Mouse (Mus musculus): Measurements from ENCODE around the gene Gm10282. TPM values are rescaled to one million over a fixed set of nuclear protein-coding genes. Genes with fewer than 3 reads are reported as not detected.

Gm10282 gene
- total and polyA plus RNA-seq, 2 experiments from 2014 or later, result 0.15 to 8.4 TPM

DNA sequence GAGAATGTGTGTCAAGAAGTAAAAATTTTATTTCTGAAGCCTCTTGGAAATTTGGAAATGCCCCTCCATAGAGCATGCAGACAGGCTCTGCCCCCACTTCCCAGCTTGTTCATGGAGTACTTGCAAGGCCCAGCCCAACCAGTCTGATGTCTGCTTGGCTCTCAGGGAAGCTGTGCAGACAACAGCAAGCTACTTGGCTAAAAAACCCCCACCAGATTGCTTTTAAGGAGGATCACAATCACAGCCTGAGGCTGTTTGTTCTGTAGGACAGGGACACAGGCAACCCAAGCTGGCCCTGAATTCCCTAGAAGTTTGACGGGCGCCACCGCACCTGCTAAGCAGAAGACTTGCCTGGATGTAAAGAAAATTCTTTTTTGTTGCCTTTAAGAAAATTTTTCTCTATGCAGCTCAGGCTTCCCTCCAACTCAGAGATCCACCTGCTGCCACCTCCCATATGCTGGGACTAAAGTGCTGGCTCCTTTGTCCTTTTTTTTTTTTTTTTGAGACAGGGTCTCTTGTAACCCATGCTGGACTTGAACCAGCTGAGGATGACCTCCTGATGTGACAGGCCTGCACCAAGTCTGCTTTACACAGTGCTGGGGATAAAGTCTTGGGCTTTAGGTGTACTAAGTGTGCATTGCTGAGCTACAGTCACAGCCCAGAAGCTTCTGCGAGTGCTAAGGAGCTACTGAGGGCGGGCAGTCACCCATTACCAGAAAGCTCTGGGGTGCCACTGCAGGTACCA, 37.7 kb upstream of the Gm10282 start:
- Histone ChIP-seq H3K9me3 (replicated peaks; ENCODE audit: control insufficient read depth, low read length) (no peaks in the 10 kb centered on the region), H3K9ac (replicated peaks; ENCODE audit: low read depth, low read length) (no peak overlapping the region), H3K27ac (ENCODE audit: low read depth) (no peak overlapping the region), H3K27me3 (ENCODE audit: control insufficient read depth, insufficient read depth, low read length) (no peaks in the 10 kb centered on the region), H3K4me1 (ENCODE audit: control insufficient read depth, insufficient read depth) (no peaks in the 10 kb centered on the region), H3K4me2 (ENCODE audit: low read depth, low read length) (no peak overlapping the region), H3K36me3 (replicated peaks; ENCODE audit: control insufficient read depth, insufficient read depth, low read length) (peaks cover 76% of the 10 kb centered on the region), H3K4me3 (ENCODE audit: low read depth, low read length) (no peak overlapping the region)
- ATAC-seq (ENCODE audit: insufficient read depth, low read depth) (no peak), DNase-seq (ENCODE audit: low spot score) (no peak)
- WGBS, result 86% methylated on average over 5 of the region's 5 CpGs
- TF ChIP-seq EP300 (IDR thresholded peaks at IDR 0.05; ENCODE audit: low read depth) (no peak), CTCF (IDR thresholded peaks at IDR 0.05; ENCODE audit: low read depth) (no peak)

DNA sequence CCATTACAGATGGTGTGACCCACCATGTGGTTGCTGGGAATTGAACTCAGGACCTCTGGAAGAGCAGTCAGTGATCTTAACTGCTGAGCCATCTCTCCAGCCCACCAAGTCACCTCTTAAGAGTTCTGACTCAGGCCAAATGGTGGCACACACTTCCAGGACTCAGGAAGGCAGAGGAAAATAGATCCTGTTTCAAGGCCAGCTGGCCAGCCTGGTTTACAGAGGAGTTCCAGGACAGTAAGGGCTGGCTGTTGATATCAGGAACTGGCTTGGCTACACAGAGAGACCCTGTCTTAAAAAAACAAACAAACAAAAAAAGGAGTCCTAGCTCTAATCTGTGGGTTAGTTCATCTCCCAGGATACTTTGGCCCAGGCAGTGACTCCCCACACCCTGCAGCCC, 32.0 kb upstream of the Gm10282 start:
- H3K4me3 ChIP-seq (ENCODE audit: low read depth, low read length), result no peak overlapping the region
- no peak for TF ChIP-seq EP300 (IDR thresholded peaks at IDR 0.05; ENCODE audit: low read depth)
- no peak for TF ChIP-seq CTCF (IDR thresholded peaks at IDR 0.05; ENCODE audit: low read depth)
- H3K9me3 ChIP-seq (replicated peaks; ENCODE audit: control insufficient read depth, low read length), result no peaks in the 10 kb centered on the region
- ATAC-seq (ENCODE audit: insufficient read depth, low read depth), result no peak
- no peak overlapping the region for H3K27ac ChIP-seq (ENCODE audit: low read depth)
- H3K4me2 ChIP-seq (ENCODE audit: low read depth, low read length), result no peak overlapping the region
- no peak overlapping the region for H3K9ac ChIP-seq (replicated peaks; ENCODE audit: low read depth, low read length)
- H3K4me1 ChIP-seq (ENCODE audit: control insufficient read depth, insufficient read depth), result peaks cover 4% of the 10 kb centered on the region; the same call in 1 of the 2 replicates
- H3K27me3 ChIP-seq (ENCODE audit: control insufficient read depth, insufficient read depth, low read length), result no peaks in the 10 kb centered on the region
- DNase-seq (ENCODE audit: low spot score), result no peak
- H3K36me3 ChIP-seq (replicated peaks; ENCODE audit: control insufficient read depth, insufficient read depth, low read length), result peaks cover 59% of the 10 kb centered on the region

DNA sequence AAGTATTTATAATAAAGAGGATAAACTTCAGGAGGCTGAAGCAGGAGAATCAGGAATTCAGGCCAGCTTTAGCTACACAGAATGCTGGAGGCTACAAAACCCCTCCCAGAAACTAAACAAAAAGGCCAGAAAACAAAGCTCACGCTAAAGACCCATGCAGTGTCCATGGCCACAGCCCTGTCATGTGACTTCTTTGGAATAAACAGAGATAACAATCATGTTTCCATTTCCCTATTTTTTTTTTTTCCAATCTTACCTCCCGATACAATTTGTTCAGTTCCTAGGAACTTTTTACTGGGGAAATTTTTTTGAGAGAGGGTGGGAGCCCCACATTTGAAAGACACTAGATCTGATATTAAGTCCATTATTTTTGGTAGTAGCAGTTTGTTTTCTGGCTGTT, 31.2 kb upstream of the Gm10282 start:
- no peak for TF ChIP-seq EP300 (IDR thresholded peaks at IDR 0.05; ENCODE audit: low read depth)
- TF ChIP-seq CTCF (IDR thresholded peaks at IDR 0.05; ENCODE audit: low read depth), result no peak
- Histone ChIP-seq H3K36me3 (replicated peaks; ENCODE audit: control insufficient read depth, insufficient read depth, low read length) (peaks cover 52% of the 10 kb centered on the region), H3K9me3 (replicated peaks; ENCODE audit: control insufficient read depth, low read length) (no peaks in the 10 kb centered on the region), H3K4me1 (ENCODE audit: control insufficient read depth, insufficient read depth) (peaks cover 10% of the 10 kb centered on the region), H3K4me3 (ENCODE audit: low read depth, low read length) (no peak overlapping the region), H3K27ac (ENCODE audit: low read depth) (no peak overlapping the region), H3K4me2 (ENCODE audit: low read depth, low read length) (no peak overlapping the region), H3K9ac (replicated peaks; ENCODE audit: low read depth, low read length) (no peak overlapping the region), H3K27me3 (ENCODE audit: control insufficient read depth, insufficient read depth, low read length) (no peaks in the 10 kb centered on the region)
- ATAC-seq (ENCODE audit: insufficient read depth, low read depth) (no peak), DNase-seq (ENCODE audit: low spot score) (no peak)
- 71% methylated on average over 2 of the region's 2 CpGs for WGBS

DNA sequence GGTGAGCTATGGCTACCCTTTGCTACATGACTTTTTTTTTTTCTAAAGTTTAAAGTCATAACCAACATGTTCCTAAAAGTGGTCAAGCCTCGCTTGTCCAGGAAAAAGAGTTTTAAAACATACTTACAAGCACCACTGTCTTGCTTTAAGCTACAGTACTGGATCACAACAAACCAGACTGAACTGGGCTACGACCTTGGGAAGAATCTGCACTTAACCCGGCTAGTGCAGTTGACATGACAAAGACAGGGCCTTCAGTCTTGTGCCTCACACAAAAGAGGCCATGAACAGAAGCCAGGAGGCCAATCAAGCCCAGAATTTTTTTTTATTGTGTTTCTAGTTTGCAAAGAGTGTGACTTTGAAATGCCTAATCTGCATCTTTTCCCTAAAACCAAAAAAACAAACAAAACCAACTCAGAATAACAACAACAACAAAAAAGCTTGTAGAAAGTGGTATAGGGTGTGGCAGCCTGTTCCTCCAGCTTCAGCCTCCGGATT, 29.1 kb upstream of the Gm10282 start:
- peaks cover 12% of the 10 kb centered on the region for H3K4me1 ChIP-seq (ENCODE audit: control insufficient read depth, insufficient read depth)
- DNase-seq (ENCODE audit: low spot score), result no peak
- no peaks in the 10 kb centered on the region for H3K27me3 ChIP-seq (ENCODE audit: control insufficient read depth, insufficient read depth, low read length)
- no peak overlapping the region for H3K4me2 ChIP-seq (ENCODE audit: low read depth, low read length)
- H3K9ac ChIP-seq (replicated peaks; ENCODE audit: low read depth, low read length), result no peak overlapping the region
- H3K27ac ChIP-seq (ENCODE audit: low read depth), result no peak overlapping the region
- WGBS, result 75% methylated on average over 4 of the region's 4 CpGs
- H3K36me3 ChIP-seq (replicated peaks; ENCODE audit: control insufficient read depth, insufficient read depth, low read length), result peaks cover 31% of the 10 kb centered on the region
- ATAC-seq (ENCODE audit: insufficient read depth, low read depth), result no peak
- no peak overlapping the region for H3K4me3 ChIP-seq (ENCODE audit: low read depth, low read length)
- no peak for TF ChIP-seq EP300 (IDR thresholded peaks at IDR 0.05; ENCODE audit: low read depth)
- no peak for TF ChIP-seq CTCF (IDR thresholded peaks at IDR 0.05; ENCODE audit: low read depth)
- H3K9me3 ChIP-seq (replicated peaks; ENCODE audit: control insufficient read depth, low read length), result no peaks in the 10 kb centered on the region

DNA sequence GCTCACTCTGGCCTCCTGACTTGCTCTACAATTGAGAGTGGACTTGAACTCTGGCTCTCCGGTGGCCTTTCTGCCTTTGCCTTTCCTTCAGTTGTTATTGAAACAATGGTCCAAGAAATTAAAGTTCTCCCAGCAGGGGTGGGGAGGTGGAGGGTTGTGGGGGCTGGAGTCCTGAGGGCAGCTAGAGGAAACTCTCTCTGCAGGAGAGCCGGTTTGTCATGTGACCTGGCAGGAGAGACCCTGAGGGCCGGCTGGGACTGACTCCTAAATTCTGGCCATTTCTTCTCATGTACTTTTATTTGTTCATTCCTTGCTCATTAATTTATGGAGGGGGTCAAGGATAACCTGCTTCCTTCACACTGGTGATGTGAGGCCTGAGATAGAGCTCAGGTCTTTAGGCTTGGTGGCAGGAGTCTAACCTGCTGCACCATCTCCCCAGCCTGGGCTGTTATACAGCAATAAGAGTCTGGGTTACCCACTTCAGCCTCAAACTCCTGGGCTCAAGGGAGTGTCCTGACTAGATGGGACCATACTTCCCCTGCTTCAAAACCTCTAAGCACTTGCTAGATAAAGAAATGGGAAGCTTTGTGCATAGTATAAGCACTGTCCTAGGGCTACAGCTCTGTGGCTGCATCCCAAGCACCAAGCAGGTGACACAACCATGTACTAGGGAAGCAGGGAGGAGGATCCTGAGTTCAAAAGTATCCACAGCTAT, 28.5 kb upstream of the Gm10282 start:
- H3K4me3 ChIP-seq (ENCODE audit: low read depth, low read length), result no peak overlapping the region
- 49% methylated on average over 3 of the region's 3 CpGs for WGBS
- peaks cover 12% of the 10 kb centered on the region for H3K4me1 ChIP-seq (ENCODE audit: control insufficient read depth, insufficient read depth)
- H3K9me3 ChIP-seq (replicated peaks; ENCODE audit: control insufficient read depth, low read length), result no peaks in the 10 kb centered on the region
- TF ChIP-seq EP300 (IDR thresholded peaks at IDR 0.05; ENCODE audit: low read depth), result no peak
- TF ChIP-seq CTCF (IDR thresholded peaks at IDR 0.05; ENCODE audit: low read depth), result no peak
- DNase-seq (ENCODE audit: low spot score), result no peak
- H3K4me2 ChIP-seq (ENCODE audit: low read depth, low read length), result no peak overlapping the region
- H3K27ac ChIP-seq (ENCODE audit: low read depth), result no peak overlapping the region
- peaks cover 25% of the 10 kb centered on the region for H3K36me3 ChIP-seq (replicated peaks; ENCODE audit: control insufficient read depth, insufficient read depth, low read length)
- no peaks in the 10 kb centered on the region for H3K27me3 ChIP-seq (ENCODE audit: control insufficient read depth, insufficient read depth, low read length)
- no peak for ATAC-seq (ENCODE audit: insufficient read depth, low read depth)
- no peak overlapping the region for H3K9ac ChIP-seq (replicated peaks; ENCODE audit: low read depth, low read length)

Measured in heart, postnatal 0 days (tissue).